Mouse (Mus musculus): Measurements from ENCODE around the gene Tead3.
A peak's percentile ranks its signal among the peaks of the same experiment; 100 is the strongest.

Gene Tead3

DNA sequence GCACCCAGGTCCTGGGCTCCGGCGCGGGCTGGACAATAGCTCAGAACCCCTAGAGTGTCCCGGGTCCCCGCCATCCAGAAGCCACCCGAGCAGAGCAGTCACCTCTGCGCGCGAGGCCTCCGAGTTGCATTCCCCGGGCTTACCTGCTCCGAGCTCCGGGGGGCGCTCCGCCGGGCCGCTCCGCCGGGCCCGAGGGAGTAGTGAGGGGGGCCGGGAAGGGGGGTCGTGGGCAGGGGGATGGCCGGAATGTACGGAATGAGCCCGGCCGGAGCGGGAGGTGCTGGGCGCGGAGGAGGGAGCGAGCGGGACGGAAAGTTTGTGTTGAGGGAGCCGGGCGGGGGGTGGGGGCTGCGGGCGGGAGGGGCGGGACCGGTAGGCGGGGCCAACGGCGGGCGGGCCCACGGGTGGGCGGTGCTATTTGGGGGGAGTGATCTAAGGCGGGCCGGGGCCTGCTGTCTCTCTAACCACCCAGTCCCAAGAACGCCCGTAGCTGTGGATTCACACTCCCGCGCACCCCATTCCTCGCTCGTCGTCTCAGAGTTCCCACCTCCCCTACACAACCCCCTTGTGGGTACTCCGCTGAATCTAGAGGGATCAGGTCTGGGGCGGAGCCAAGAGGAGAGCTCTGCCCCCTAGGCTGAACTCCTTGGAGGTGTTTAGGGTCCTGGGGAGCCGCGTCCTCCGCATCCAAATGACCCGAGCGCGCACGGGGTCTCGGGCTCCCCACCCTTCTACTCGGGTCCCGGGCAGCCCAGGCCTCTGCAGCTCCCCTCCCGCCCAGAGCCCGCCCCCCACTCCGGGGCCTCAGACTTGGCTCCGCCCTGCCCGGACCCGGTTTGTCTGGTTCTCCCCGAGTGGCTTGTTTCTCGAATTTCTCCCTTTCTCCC, at the start of gene Tead3:
Gene Tead3 (minus strand): TSS at position 352 of the 887 bp plus-strand sequence.
- peak; percentile 75 for DNase-seq (ENCODE audit: low read depth, low spot score)

DNA sequence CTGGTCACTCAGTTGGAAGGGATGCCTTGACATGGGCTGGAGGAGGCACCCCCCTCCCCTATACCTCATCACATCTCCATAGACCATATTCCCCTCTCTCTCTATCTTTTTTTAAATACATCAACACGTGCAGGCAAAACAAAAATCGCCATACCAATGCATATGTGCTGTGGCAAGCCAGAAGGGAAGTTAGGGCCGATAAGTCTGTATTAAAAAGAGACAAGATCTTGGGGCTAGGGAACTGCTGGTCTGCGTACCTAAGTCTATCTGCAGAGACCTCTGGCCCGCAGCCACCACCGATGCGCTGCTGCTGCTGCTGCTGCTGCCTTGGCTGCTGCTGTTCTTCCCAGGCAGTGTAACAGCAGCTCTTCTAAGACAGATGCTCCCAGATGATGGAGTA, 44.4 kb upstream of the Tead3 start:
- no peak for DNase-seq (ENCODE audit: low read depth, low spot score)

DNA sequence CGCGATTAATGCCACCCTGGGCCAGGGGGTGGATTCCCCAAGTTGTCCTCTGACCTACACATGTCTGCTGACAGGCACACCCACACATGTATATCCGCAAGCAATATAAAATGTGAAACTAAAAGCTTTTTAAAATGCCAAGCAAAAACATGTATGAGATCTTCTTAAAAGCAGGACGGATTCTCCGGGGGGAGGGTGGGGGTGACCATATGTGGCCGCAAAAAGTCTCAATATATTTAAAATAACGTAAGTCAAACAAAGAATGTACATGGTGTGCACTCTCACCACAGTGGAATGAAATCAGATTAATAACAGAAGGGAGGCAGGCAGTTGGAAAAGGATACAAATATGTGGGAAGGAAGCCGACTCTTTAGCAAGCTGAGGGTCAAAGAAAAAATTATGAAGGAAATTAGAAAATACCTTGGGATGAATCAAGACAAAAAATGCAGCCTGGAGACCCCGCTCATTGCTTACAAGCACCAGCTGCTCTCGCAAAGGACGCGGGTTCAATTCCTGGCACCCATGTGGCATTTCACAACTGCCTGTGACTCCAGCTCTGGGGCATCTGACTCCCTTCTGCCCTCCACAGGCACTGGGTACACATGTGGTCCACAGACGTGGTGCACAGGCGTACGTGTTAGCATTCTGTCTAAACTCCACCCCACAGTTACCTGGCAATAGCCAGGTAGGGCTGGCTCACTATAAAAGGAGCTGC, 43.6 kb upstream of the Tead3 start:
- peak; percentile 85 for DNase-seq (ENCODE audit: low read depth, low spot score)

DNA sequence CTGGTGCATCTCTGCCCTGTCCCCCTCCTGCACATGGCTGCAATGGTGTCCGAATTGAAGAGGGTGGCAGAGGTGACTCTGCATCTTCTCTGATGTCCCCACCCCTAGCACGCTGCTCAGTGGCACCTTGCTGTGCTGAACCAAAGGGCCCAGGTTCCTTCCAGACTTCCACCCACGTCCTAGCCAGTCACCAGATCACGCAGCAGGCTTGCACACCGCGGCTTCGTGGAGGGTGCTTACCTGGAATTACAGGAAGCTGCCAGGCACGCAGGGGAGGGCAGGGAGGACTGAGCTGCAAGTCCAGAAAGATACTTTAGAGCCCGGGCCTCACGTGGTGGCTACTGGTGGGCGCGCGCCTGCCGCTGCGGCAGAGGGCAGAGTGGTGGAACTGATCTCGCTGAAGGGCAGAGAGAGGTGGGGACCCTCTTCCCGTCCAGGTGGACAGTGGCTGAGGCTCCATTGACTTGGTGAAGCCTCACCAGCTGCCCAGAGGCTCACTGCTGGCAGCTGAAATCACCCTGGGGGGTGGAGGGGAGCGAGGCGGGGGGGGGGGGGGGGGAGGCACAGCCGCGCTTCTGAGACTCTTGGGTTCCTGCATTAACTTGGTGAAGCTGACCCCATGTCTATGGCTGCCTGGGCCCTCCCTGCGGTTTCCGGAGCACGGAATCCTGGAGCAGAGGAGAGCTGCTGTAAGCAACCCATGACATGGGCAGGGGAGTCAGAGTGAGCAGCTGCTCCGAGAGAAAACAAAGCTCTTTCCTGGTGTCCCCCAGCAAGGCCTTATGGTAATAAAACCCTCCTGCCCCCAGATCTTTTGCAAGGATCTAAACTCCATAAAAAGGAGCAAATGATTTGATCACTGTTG, 41.2 kb upstream of the Tead3 start:
- DNase-seq (ENCODE audit: low read depth, low spot score), result no peak

DNA sequence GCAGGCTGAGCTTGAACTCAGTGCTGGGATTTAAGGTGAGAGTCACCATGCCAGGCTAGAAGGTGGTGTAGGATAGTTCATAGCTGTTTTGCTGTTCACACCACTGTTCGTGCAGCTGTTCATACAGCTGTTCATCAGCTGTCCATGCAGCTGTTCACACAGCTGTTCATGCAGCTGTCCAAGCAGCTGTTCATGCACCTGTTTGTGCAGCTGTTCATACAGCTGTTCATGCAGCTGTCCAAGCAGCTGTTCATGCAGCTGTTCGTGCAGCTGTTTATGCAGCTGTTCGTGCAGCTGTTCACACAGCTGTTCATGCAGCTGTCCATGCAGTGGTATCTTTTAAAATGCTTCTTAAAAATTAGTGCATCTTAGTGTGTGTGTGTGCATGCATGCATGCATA, 37.9 kb upstream of the Tead3 start:
- DNase-seq (ENCODE audit: low read depth, low spot score), result no peak

DNA sequence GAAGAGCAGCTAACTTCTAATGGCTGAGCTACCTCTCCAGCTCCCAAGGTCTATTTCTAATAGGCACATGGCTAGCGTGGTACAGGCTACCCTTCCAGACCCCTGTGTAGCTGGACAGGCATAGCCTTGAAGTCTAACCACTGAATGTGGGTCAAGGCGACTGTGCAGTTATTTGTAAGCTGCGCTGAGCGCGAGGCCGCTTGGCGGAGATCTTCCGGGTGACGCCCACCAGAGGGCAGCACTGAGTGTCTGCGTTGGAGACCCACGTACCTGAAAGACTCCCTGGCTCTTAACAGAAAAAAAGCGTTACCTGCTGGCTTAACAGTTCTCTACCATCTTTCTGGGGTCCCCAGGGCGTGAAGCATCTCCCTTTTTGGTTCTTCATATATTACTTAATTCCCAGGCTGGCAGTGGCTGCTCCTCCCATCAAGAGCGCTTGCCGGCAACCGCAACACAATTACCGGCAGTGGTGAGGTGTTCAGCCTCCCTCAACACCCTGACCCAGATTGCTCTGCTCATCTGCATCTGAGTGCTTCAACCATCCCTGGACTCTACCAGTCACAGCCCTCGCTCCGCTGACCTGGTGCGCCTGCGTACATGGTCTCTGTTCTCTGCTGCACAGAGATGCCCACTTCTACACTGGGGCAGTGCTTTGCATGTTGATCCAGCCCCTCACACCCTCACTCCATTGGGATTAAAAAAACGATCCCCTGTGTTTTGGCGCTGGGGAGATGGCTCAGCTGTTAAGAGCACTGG, 35.7 kb upstream of the Tead3 start:
- DNase-seq (ENCODE audit: low read depth, low spot score), result no peak

DNA sequence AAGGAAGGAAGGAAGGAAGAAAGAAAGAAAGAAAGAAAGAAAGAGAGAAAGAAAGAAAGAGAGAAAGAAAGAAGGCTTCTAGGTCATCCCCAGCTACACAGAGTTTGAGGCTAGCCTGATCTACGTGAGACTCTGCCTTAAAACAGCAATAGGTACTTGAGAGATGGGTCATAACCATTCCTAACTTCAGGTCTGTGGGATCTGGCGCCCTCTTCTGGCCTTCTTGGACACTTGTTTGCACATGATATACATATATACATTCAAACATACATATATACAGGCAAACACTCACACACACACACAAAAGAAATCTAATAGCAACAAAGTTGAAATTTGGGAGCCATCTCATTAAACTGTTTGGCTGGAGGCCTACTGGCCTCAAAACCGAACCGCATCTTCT, 33.7 kb upstream of the Tead3 start:
- DNase-seq (ENCODE audit: low read depth, low spot score), result peak; percentile 51

DNA sequence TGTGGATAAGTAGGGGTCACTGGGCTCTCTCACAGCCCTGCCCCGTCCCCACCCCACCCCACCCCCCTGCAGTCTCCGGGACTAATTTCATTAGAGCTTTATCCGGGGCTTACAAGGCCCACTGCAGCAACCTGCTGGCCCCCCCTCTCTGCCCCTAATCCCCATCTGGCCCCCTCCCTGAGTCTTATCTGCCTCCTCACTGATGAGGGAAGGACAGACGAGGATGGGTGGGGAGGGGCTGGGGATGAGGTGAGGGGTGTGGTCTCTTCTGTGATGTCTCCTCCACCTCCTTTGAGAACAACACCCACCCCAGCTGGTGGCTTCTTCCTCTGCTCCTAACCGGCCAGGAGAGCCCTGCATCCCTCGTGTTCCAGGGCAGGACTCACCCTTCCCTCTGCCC, 29.6 kb upstream of the Tead3 start:
- no peak for DNase-seq (ENCODE audit: low read depth, low spot score)

DNA sequence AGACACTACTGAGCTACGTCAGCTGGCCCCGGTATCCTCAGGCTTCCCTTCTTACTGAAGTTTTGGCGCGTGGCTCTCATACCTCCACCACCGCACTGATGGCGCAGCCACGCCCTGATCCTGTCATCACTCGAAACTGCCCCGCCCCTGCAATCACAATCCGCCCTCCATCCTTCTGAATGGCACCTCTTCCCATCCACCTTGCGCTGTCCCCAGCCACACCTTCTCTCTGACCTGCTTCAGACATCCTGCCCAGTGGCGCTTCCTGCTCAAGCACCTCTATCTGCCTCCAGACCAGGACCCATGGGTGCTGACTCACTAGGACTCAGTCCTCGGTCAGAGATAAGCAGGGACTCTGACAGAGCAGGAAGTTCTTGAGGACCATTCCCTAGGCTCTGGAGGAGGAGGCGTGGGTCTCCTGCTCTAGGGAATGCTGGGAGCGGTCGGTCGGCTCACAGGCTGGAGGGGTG, 25.0 kb upstream of the Tead3 start:
- DNase-seq (ENCODE audit: low read depth, low spot score), result no peak

DNA sequence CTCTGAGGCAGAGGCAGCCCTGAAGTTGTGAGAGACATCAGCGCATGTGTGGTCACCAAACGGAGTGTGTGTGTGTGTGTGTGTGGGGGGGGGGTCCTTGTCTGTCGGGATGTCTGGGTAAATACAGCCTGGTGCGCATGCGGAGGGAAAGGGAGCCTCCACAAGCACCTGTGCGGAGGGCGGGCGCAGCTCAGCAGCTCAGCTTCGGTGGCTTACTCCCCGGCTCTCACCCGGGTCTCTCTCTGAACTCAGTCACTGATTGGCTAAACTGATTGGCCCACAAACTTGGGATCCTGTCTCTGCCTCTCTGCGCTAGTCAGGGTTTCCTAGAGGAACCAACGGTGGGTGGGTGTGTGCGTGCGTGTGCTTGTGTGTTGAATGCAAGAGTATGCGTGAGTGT, 23.9 kb upstream of the Tead3 start:
- DNase-seq (ENCODE audit: low read depth, low spot score), result no peak

DNA sequence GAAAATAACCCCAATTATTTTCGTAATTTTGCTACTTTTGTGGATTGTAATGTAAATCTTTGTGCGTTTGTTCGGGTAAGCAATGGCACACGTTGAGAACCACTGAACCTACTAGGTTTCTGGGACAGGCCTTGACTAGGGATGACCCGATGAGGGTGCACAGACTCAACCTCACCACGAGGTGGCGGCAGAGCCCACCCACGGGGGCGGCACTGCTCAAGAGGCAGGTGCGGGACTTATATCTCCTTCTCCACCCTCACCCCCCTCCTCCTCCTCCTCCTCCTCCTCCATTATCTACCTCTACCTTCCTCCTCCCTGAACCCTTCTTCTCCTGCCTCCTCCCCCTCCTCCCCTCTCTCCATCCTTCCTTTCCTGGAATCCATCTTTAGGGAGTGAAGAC, 23.2 kb upstream of the Tead3 start:
- DNase-seq (ENCODE audit: low read depth, low spot score), result peak; percentile 72

DNA sequence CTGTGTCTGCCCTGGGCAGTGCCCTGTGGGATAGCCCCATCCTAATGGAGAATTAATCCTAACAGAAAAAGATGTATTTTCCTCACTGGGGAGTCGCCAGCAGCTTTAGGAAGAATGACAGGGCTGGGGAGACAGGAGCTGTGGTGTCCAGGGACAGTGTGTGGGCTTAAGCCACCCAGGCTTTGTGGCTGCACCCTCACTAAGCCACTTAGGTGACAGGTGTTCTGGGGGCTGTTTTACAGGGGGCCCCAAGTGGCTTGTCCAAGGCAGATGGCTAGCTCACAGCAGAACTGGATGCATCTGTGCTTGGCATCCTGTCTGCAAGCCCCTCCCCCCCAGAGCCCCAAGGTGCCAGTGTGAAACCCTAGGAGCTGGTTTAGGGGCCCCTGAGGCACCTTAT, 21.3 kb upstream of the Tead3 start:
- DNase-seq (ENCODE audit: low read depth, low spot score), result no peak

DNA sequence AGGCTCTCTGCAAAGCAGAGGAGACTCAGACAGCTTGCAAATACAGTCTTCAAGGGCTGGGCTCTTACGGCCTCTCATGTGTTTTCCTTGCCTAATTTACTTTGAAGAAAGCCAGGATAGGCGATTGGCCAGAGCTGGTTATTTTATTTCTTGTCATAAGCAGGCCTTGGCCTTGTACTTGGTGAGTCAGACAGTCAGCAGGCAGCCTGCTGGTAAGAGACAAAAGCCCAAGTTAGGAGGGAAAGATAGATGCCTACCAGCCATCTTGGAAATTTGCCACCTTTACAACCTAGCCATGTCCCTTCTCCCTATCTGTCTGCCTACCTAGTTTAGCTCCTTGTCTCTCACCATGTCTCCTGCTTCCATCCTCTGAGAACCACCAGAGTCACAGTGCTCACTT, 20.7 kb upstream of the Tead3 start:
- peak; percentile 79 for DNase-seq (ENCODE audit: low read depth, low spot score)

DNA sequence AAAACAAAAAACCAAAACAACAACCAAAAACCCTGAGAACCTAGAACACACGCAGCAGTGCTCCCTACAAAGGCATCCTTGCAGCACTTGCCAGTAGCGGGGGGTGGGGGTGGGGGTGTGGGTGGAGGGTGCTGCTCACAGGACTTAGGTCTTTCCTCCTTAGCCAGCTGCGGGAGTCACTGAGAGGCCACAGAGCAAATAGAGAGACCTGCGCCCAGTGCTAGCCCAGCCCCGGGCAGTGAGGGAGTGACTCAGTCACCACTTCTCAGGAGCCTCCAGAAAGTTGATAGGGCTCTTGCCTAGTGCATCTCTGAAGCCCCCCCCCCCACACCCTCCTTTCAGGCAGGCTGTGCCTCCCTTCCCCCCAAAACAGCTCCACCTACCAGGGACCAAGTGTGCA, 18.4 kb upstream of the Tead3 start:
- no peak for DNase-seq (ENCODE audit: low read depth, low spot score)

DNA sequence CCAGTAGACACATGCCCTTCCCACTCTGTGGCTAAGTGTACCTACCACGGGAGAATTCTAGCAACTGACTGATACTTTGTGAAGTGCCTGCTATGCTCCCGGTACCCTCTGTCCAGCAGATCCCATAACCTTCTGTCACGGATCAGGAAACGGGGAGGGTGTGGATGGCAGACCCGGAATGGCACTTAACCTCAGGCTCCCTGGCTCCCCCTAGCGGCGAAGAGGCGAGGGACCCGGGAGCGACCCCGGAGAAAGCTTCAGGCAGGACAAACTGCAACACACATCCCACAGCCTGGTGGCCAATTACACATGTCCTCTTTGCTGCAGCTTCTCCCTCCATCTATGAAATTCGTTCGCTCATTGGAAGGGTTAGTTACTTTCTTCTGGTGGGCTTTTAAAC, 17.8 kb upstream of the Tead3 start:
- peak; percentile 75 for DNase-seq (ENCODE audit: low read depth, low spot score)

DNA sequence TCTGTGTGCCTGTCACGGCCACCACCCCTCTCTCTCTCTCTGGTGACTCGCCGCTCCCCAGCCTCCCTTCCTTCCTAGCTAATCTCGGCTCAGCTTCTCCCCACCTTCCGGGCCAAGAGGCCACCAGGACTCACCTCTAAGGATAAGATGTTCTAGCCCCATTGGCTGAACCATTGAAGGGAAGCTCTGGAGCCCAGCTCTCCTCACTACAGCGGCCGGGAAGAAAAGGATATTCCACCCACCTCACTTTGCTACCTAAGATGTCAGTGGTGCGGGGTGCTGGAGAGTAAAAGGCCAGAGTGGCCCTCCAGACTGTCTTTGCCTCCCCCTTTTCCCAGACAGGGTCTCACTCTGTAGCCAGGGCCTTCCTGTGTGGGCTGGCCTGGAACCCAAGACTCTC, 14.5 kb upstream of the Tead3 start, which contains the start of gene Tulp1:
Gene Tulp1 (minus strand): TSS at position 101 of the 400 bp plus-strand sequence.
- DNase-seq (ENCODE audit: low read depth, low spot score), result no peak

DNA sequence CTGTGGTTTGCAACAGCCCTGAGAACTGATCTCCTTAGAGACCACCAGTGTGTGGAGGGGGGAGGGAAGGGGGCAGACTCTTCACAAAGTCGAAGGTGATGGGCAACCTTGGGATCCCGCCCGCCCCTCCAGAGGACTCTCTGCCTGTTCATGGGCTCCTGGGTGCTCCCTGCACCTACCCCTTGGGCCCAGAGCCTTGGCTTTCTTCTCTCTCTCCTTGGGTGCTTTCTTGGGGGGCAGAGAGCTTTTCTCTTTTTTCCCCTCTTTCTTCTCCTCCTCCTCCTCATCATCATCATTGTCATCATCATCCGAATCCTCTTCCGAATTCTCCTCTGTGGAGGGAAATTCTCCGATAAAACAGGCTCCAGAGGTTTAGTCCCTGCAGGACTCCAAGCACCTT, 12.9 kb upstream of the Tead3 start:
- DNase-seq (ENCODE audit: low read depth, low spot score), result no peak

DNA sequence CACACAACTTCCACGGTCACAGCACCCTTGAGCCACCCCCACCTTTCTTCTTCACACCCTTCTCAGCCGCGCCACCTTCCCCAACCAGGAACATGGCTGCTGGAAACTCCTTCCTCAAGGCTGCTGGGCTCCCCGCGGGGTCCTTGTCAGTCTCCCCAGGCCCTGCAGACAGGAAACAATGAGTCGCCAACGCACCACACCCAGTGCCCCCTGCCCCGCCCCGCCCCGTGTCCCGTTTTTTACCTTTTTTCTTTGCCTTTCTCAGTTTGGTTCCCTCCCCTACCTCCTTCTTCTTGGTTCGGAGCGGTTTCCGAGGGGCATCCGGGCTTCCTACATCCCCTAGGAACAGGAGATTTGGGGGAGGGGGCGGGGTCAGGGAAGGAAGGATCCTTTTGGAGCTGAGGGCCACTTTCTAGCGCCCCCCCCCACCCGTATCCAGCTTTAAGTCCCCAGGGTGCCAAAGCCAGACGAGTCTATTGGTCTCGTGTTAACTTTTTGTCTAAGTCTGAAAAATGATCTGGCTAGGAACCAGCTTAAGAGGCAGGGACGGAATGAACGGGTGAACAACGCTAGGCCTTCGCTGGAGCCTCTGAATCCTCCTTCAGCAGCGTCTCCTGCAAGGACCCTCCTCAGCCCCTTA, 12.2 kb upstream of the Tead3 start:
- DNase-seq (ENCODE audit: low read depth, low spot score), result no peak

DNA sequence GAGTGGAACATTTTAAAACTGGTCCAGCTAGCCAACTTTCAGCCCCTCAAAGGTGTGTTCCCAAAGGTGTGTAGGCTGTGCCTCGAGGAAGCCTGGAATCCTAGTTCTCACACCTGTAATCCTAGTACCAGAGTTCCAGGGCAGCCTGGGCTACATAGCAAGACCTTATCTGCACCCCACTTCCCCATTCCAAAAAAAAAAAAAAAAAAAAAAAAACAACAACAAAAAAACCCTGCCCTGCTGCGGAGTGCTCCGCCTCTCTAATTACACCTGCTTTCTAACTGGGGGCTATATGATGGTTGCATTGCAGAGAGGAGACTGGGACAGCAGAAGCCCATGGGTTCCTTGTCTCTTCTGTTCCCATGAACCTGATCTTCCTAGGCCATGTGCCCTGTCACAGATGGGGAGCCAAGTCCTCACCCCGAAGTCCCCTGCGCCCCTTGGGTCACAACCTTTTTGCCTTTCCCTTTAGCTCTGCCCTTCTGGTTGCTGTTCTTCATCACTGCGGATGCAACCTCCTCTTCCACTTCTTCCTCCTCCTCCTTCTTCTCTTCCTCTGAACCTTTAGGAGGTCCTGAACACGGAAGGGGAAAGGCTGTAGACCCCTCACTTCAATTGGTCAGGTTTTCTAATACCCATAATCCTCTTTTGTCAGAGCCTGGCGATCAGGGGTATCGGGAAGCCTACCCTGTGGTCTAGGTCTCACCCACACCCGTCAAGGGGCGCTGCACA, 11.5 kb upstream of the Tead3 start:
- DNase-seq (ENCODE audit: low read depth, low spot score), result no peak
